Mouse (Mus musculus): ENCODE measurements around the gene Bsg.
A peak's percentile ranks its signal among the peaks of the same experiment; 100 is the strongest.

Gene Bsg

GRCm38 (mm10) chr10:79704065-79704969 lies at the start of gene Bsg:
Gene Bsg (plus strand): TSS chr10:79704491.
- peak; percentile 99 for DNase-seq (ENCODE audit: low read depth, low spot score)

GRCm38 (mm10) chr10:79654946-79655395 lies 49.3 kb upstream of the Bsg start:
- peak; percentile 73 for DNase-seq (ENCODE audit: low read depth, low spot score)

- peak; percentile 62 for DNase-seq (ENCODE audit: low read depth, low spot score)
Observed at GRCm38 (mm10) chr10:79658829-79659228, 45.5 kb upstream of the Bsg start.

- DNase-seq (ENCODE audit: low read depth, low spot score) = peak; percentile 62
Observed at GRCm38 (mm10) chr10:79660298-79660697, 44.0 kb upstream of the Bsg start.

GRCm38 (mm10) chr10:79661861-79662260 lies 42.4 kb upstream of the Bsg start:
- DNase-seq (ENCODE audit: low read depth, low spot score) = peak; percentile 77

- peak; percentile 89 for DNase-seq (ENCODE audit: low read depth, low spot score)
Observed at GRCm38 (mm10) chr10:79664131-79664665, 40.1 kb upstream of the Bsg start, which contains the start of gene Madcam1. Gene Madcam1 (plus strand): TSS chr10:79664559.

- no peak for DNase-seq (ENCODE audit: low read depth, low spot score)
Observed at GRCm38 (mm10) chr10:79665051-79665450, 39.2 kb upstream of the Bsg start.

GRCm38 (mm10) chr10:79666493-79666892 lies 37.8 kb upstream of the Bsg start:
- DNase-seq (ENCODE audit: low read depth, low spot score) = no peak

- DNase-seq (ENCODE audit: low read depth, low spot score) = no peak
Observed at GRCm38 (mm10) chr10:79668076-79668475, 36.2 kb upstream of the Bsg start.

GRCm38 (mm10) chr10:79668771-79669575 lies 35.3 kb upstream of the Bsg start, which contains the start of gene Tpgs1:
Gene Tpgs1 (plus strand): TSS chr10:79669369.
- peak; percentile 95 for DNase-seq (ENCODE audit: low read depth, low spot score)

GRCm38 (mm10) chr10:79669576-79670057 lies 34.7 kb upstream of the Bsg start:
- peak; percentile 91 for DNase-seq (ENCODE audit: low read depth, low spot score)

- DNase-seq (ENCODE audit: low read depth, low spot score) = peak; percentile 62
Observed at GRCm38 (mm10) chr10:79670071-79670888, 34.0 kb upstream of the Bsg start.

GRCm38 (mm10) chr10:79671396-79672087 lies 32.7 kb upstream of the Bsg start:
- DNase-seq (ENCODE audit: low read depth, low spot score) = peak; percentile 69

GRCm38 (mm10) chr10:79672088-79672455 lies 32.2 kb upstream of the Bsg start:
- DNase-seq (ENCODE audit: low read depth, low spot score) = peak; percentile 63

GRCm38 (mm10) chr10:79673054-79673453 lies 31.2 kb upstream of the Bsg start:
- peak; percentile 73 for DNase-seq (ENCODE audit: low read depth, low spot score)

- peak; percentile 70 for DNase-seq (ENCODE audit: low read depth, low spot score)
Observed at GRCm38 (mm10) chr10:79675346-79676035, 28.8 kb upstream of the Bsg start.

- no peak for DNase-seq (ENCODE audit: low read depth, low spot score)
Observed at GRCm38 (mm10) chr10:79680606-79681495, 23.4 kb upstream of the Bsg start.

GRCm38 (mm10) chr10:79681591-79682245 lies 22.6 kb upstream of the Bsg start, which contains the start of gene Cdc34:
Gene Cdc34 (plus strand): TSS chr10:79682195.
- DNase-seq (ENCODE audit: low read depth, low spot score) = peak; percentile 98

All from R1 (cell line).